Mouse (Mus musculus) heart, postnatal 0 days (tissue): ENCODE measurements at regions not wholly inside any gene's neighbourhood (a gene's known extent, or its start where the extent isn't known, plus 50 kb on each side); places are given as distances from the start of the nearest gene placed in this dataset.
A peak's percentile ranks its signal among the peaks of the same experiment; 100 is the strongest.

Source experiments
- ATAC-seq: fragments of 200-750 bp; cut with Nextera tagmentation; 2 replicates; pipeline ENCODE4 v1.8.0; 2017; ENCODE audit warnings: low read depth, moderate number of reproducible peaks, moderate library complexity; ENCODE audit not compliant: insufficient read depth
- DNase-seq: peaks from one replicate; pipeline ENCODE4 v3.0.0-alpha.2; 2016; ENCODE audit warnings: low spot score
- H3K27ac ChIP-seq: fragments of 300-500 bp; sonication (generic); 2 replicates; pipeline ENCODE4 v1.5.1; 2014; ENCODE audit warnings: low read depth, mild to moderate bottlenecking
- H3K27me3 ChIP-seq: fragments of 300-500 bp; sonication (generic); 2 replicates; pipeline ENCODE4 v1.6.1; 2014; ENCODE audit warnings: low read length, mixed read lengths; ENCODE audit not compliant: control insufficient read depth, insufficient read depth
- H3K36me3 ChIP-seq: fragments of 300-500 bp; sonication (generic); replicated peaks from 2 replicates; pipeline ENCODE4 v1.6.1; 2014; ENCODE audit warnings: low read length, mixed read lengths; ENCODE audit not compliant: control insufficient read depth, insufficient read depth
- H3K4me1 ChIP-seq: fragments of 300-500 bp; sonication (generic); 2 replicates; pipeline ENCODE4 v1.6.1; 2014; ENCODE audit warnings: antibody characterized with exemption; ENCODE audit not compliant: control insufficient read depth, insufficient read depth
- H3K4me2 ChIP-seq: fragments of 300-500 bp; sonication (generic); 2 replicates; pipeline ENCODE4 v1.6.1; 2014; ENCODE audit warnings: low read depth, mild to moderate bottlenecking, low read length, moderate library complexity
- H3K4me3 ChIP-seq: fragments of 300-500 bp; sonication (generic); 2 replicates; pipeline ENCODE4 v1.5.1; 2014; ENCODE audit warnings: low read depth, low read length
- H3K9ac ChIP-seq: fragments of 300-500 bp; sonication (generic); replicated peaks from 2 replicates; pipeline ENCODE4 v1.6.1; 2014; ENCODE audit warnings: low read depth, low read length, mixed read lengths
- H3K9me3 ChIP-seq: fragments of 300-500 bp; sonication (generic); replicated peaks from 2 replicates; pipeline ENCODE4 v1.6.1; 2016; ENCODE audit warnings: low read length; ENCODE audit not compliant: control insufficient read depth
- CTCF ChIP-seq: IDR thresholded peaks from 2 replicates; pipeline ENCODE4 v1.5.1; 2016; ENCODE audit warnings: antibody characterized with exemption, control low read depth, low read depth
- EP300 ChIP-seq: IDR thresholded peaks from 2 replicates; pipeline ENCODE4 v1.6.1; 2016; ENCODE audit warnings: antibody characterized with exemption, low read depth
- WGBS: fragments of 180-500 bp; shearing (Covaris S2); extraction: QIAGEN DNeasy Blood & Tissue Kit; methylation state at CpG from one replicate; pipeline ENCODE4 v1.1.7; 2014; 5-methylcytosine and 5-hydroxymethylcytosine counted together

GRCm38 (mm10) chr9:63074803-63075202 is 74.0 kb downstream of the Skor1 start:
- no peak overlapping the region for H3K4me2 ChIP-seq
- H3K4me1 ChIP-seq = peaks cover 23% of the 10 kb centered on the region; the same call in 1 of the 2 replicates
- no peak overlapping the region for H3K4me3 ChIP-seq
- H3K27me3 ChIP-seq = no peaks in the 10 kb centered on the region
- H3K36me3 ChIP-seq = no peaks in the 10 kb centered on the region
- H3K9me3 ChIP-seq = no peaks in the 10 kb centered on the region
- H3K9ac ChIP-seq = no peak overlapping the region
- 45% methylated on average over 7 of the region's 7 CpGs for WGBS
- TF ChIP-seq CTCF (no peak), EP300 (no peak)
- 0 out of 2 replicates have a peak, but pooled peaks have one; percentile 32 for ATAC-seq
- DNase-seq = no peak
- H3K27ac ChIP-seq = peak overlapping the region; percentile 41; the same call in 1 of the 2 replicates

- Histone ChIP-seq H3K4me1 (peaks cover 23% of the 10 kb centered on the region; the same call in 1 of the 2 replicates), H3K36me3 (no peaks in the 10 kb centered on the region), H3K4me2 (peak overlapping the region; percentile 31), H3K27ac (peak overlapping the region; percentile 41; the same call in 1 of the 2 replicates), H3K27me3 (no peaks in the 10 kb centered on the region), H3K9me3 (no peaks in the 10 kb centered on the region), H3K4me3 (no peak overlapping the region), H3K9ac (no peak overlapping the region)
- TF ChIP-seq EP300 (no peak), CTCF (no peak)
- DNase-seq = no peak
- 32% methylated on average over 10 of the region's 10 CpGs for WGBS
- no peak for ATAC-seq
These were observed 74.6 kb downstream of the Skor1 start for GRCm38 (mm10) chr9:63074023-63074750.

GRCm38 (mm10) chr9:63071032-63071431 is 77.7 kb downstream of the Skor1 start:
- Histone ChIP-seq H3K27ac (0 out of 2 replicates have a peak overlapping the region, but pooled peaks have one; percentile 31), H3K36me3 (no peaks in the 10 kb centered on the region), H3K4me1 (peaks cover 23% of the 10 kb centered on the region; the same call in 1 of the 2 replicates), H3K9ac (no peak overlapping the region; the same call in 1 of the 2 replicates), H3K4me3 (no peak overlapping the region), H3K4me2 (no peak overlapping the region), H3K9me3 (no peaks in the 10 kb centered on the region), H3K27me3 (no peaks in the 10 kb centered on the region)
- WGBS = 18% methylated on average over 6 of the region's 6 CpGs
- ATAC-seq (no peak), DNase-seq (peak; percentile 37)
- no peak for TF ChIP-seq CTCF
- TF ChIP-seq EP300 = no peak

DNA sequence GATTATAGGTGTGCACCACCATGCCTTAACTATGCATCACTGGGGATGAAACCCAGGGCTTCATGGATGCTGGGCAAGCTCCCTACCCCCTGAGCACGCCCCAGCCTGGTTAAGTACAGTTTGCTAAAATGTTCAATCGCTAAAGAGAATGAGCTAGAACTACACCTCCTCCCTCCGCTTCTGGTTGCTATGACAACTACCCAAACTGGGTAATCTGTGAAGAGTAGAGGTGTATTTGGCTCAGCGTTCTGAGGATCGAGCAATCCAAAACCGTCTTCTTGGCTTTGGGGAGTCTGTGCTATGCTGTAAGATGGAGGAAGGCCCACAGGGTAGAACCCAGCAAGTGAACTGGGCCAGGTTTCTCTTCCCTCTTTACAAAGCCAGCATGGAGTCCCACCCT is 78.8 kb downstream of the Skor1 start:
- WGBS = 86% methylated on average over 6 of the region's 6 CpGs
- H3K4me1 ChIP-seq = peaks cover 15% of the 10 kb centered on the region; the same call in 1 of the 2 replicates

DNA sequence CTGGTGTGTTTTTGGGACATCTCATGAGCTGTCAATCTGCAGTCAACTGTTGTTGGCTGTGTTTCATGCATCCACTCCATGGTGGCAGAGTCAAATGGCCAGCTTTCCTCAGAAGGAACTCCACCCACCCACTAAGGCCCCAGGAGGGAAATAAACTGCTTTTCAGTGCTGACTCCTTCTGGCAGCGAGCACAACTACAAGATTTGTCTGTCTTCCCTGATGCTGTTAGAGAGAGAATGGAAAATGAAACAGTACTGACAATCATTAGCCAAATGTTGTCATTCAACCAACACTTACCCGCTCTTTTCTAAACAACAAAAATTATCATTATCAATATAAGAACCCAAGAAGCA is 79.3 kb upstream of the Pias1 start:
- H3K27ac ChIP-seq = no peak overlapping the region
- H3K4me1 ChIP-seq = peaks cover 12% of the 10 kb centered on the region; the same call in 1 of the 2 replicates
- no peak overlapping the region for H3K9ac ChIP-seq
- no peak overlapping the region for H3K4me3 ChIP-seq
- no peak for TF ChIP-seq EP300
- TF ChIP-seq CTCF = no peak
- 72% methylated on average over 2 of the region's 2 CpGs for WGBS
- H3K9me3 ChIP-seq = peaks cover 9% of the 10 kb centered on the region
- DNase-seq = no peak
- no peak overlapping the region for H3K4me2 ChIP-seq
- H3K36me3 ChIP-seq = no peaks in the 10 kb centered on the region
- no peaks in the 10 kb centered on the region for H3K27me3 ChIP-seq
- ATAC-seq = no peak

More for the DNA sequence above, 78.8 kb downstream of the Skor1 start:
- Histone ChIP-seq H3K9me3 (no peaks in the 10 kb centered on the region), H3K36me3 (no peaks in the 10 kb centered on the region), H3K9ac (no peak overlapping the region), H3K27ac (no peak overlapping the region), H3K27me3 (no peaks in the 10 kb centered on the region), H3K4me3 (no peak overlapping the region), H3K4me2 (no peak overlapping the region)
- TF ChIP-seq EP300 = no peak
- no peak for TF ChIP-seq CTCF
- DNase-seq (no peak), ATAC-seq (no peak)
